Mouse (Mus musculus) skeletal muscle tissue, postnatal 0 days (tissue): Measurements from ENCODE around the gene Mpzl2. TPM values are rescaled to one million over a fixed set of nuclear protein-coding genes. Genes with fewer than 3 reads are reported as not detected.

Experiments used
- polyA plus RNA-seq: library from polyadenylated mRNA; unstranded; fragments of >200 nt; fragmentation: Nextera tagmentation; extraction: Ambion mirVana; gene quantifications from 2 replicates; pipeline ENCODE4 v1.2.1, GENCODE M21; 2015

The Mpzl2 gene
- polyA plus RNA-seq = 0.85 TPM in 1 of 2 replicates, not detected in the other

DNA sequence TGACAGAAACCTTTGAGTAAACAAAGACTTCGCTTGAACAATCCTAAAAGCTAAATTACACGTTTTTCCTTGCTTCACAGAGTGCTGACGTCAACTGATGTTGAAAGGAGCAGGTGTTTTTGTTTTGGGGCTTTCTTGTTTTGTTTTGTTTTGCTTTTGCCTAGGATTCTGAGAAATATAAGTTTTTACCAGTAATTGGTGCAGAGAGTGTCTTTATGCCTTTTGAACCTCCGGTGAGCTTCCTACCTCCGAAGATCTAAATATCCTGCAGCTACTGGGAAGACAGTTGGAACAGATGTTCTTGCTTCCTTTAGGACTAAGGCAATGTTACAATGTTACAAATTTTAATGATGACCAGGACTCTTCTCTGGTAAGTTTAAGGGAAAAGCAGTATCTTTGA, at the start of gene Mpzl2:
Gene Mpzl2, plus strand, starts transcription at position 301 of the 400 bp plus-strand sequence.

GRCm38 (mm10) chr9:45009180-45010078, 30.2 kb upstream of the Mpzl2 start, which contains the start of gene Cd3e:
Cd3e (minus strand) TSS chr9:45009627.

GRCm38 (mm10) chr9:45055082-45055713, 15.6 kb downstream of the Mpzl2 start, which contains the start of gene Mpzl3:
Mpzl3 (plus strand) TSS chr9:45055186.

DNA sequence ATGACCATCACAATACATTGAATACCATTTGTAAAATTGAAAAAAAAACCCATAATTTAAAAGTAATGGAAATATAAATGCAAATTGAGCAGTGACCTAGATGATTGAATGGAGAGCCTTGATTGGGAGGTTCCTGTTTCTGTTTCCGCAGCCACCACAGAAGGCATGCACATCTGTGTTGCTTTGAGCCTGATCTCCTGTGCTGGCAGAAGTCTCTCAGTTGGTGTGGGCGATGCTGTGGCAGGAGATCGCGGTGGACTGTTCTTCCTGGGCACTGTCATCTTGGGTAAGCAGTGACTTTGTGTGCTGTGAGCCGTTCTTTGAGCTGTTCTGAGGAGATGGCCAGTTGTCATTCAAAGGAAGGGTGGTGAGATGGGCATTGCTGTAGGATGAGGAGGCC, 39.4 kb downstream of the Mpzl2 start, which contains the start of gene Jaml:
Gene Jaml, plus strand, starts transcription at position 173 of the 400 bp plus-strand sequence.

Other genes starting within 250 kb of the Mpzl2 start
- 4.1 and 4.5 TPM in 2 replicates for gene Tmem25, start 240.5 kb upstream of the Mpzl2 start, polyA plus RNA-seq
- gene Ttc36, start 236.7 kb upstream of the Mpzl2 start, polyA plus RNA-seq = 0.87 and 1.4 TPM in 2 replicates
- 3.4 and 5.7 TPM in 2 replicates for gene Kmt2a, start 158.5 kb upstream of the Mpzl2 start, polyA plus RNA-seq
- gene Atp5l, start 119.1 kb upstream of the Mpzl2 start, polyA plus RNA-seq = 1,346 and 1,682 TPM in 2 replicates
- 13.6 and 15.2 TPM in 2 replicates for gene Ube4a, start 74.2 kb upstream of the Mpzl2 start, polyA plus RNA-seq
- gene Cd3g, start 59.4 kb upstream of the Mpzl2 start, polyA plus RNA-seq = 0.19 TPM in 1 of 2 replicates, not detected in the other
- not detected in 2 replicates for gene Cd3d, start 58.0 kb upstream of the Mpzl2 start, polyA plus RNA-seq
- 4.3 TPM in 2 replicates for gene Cd3e, start 30.2 kb upstream of the Mpzl2 start, polyA plus RNA-seq
- gene Mpzl3, start 15.4 kb downstream of the Mpzl2 start, polyA plus RNA-seq = 5.9 and 6.2 TPM in 2 replicates
- gene Jaml, start 39.4 kb downstream of the Mpzl2 start, polyA plus RNA-seq = 0.49 and 0.69 TPM in 2 replicates
- 0.48 and 0.68 TPM in 2 replicates for gene Scn2b, start 78.0 kb downstream of the Mpzl2 start, polyA plus RNA-seq
- 6.5 and 7.2 TPM in 2 replicates for gene Scn4b, start 98.6 kb downstream of the Mpzl2 start, polyA plus RNA-seq
- not detected in 2 replicates for gene BC049352, start 142.2 kb downstream of the Mpzl2 start, polyA plus RNA-seq
- gene Tmprss4, start 164.3 kb downstream of the Mpzl2 start, polyA plus RNA-seq = 2.1 TPM in 1 of 2 replicates, not detected in the other
- gene Il10ra, start 229.3 kb downstream of the Mpzl2 start, polyA plus RNA-seq = 0.78 and 0.90 TPM in 2 replicates